Mouse (Mus musculus): ENCODE measurements at regions not wholly inside any gene's neighbourhood (a gene's known extent, or its start where the extent isn't known, plus 50 kb on each side); places are given as distances from the start of the nearest gene placed in this dataset.

DNA sequence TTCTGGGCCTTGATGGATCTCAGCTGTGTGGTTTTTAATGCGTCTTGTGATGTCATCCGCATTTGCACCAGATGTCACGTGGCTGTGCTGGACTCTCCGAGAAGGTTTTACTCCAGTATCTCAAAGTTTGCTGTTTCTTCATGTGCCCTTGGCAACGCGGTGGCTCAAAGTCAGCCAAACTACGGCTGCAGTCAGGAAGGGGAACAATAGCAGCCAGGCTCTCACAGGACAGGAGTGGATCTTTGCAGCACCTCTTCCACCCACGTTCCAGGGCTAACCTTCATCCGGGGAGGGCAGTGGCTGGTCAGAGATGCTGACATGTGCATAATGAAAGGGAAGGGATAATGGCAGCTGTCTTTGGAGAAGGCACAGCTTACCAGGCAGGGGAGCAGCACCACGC, 127.6 kb upstream of the Psmd7 start:
- DNase-seq (ENCODE audit: extremely low spot score, low read depth, low spot score), result no peak

DNA sequence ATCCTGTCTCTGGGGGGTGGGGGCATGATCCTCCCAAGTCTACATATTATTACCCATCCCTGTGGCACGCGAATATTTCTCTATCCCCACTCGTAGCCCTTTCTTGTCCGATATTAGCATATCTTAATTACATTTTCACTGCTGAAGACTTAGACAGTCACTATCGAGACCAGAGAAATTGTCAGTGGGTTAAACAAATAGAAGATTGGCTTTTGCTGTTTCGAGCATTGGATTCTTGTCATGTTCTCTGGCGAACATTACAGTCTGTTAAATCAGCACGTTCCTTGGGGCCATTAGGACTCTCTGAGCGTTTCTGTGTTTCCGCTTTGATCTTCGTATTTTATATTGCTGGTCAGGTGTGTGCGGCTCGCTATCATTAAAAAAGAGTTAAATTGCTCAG, 129.6 kb upstream of the Psmd7 start:
- DNase-seq (ENCODE audit: extremely low spot score, low read depth, low spot score), result no peak

DNA sequence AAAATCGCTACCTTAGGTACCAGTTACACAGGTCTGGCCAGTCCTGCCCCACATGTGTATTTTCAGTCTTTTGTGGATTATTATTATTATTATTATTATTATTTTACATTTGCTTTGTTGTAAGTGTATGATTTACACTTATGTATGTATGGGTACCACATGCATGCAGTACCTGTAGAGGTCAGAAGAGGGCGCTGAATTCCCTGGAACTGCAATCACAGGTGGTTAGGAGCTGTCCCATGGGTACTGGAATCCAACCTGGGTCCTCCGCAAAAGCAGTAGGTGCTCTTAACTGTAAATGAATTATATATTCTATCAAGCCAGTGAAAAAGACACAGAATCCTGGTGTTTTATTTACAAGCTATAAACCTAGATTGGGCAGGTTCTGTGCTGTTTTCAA, 131.4 kb upstream of the Psmd7 start:
- no peak for DNase-seq (ENCODE audit: extremely low spot score, low read depth, low spot score)

DNA sequence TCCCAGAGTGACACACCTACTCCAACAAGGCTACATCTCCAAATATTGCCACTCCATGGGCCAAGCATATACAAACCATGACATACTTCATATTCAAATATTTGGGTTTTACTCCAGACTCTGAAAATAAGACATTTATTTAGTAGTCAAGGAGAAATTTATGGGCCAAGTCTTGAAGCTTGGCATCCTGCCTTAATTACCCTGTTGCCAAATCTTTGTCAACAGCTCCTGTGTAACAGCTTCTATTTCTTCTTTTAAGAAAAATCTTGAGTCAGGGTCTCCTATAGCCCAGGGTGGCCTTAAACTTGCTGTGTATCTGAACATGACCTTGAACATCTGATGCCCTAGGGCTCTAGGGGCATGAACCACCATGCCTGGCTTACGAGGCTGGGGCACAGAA, 138.5 kb upstream of the Psmd7 start:
- no peak for DNase-seq (ENCODE audit: extremely low spot score, low read depth, low spot score)

DNA sequence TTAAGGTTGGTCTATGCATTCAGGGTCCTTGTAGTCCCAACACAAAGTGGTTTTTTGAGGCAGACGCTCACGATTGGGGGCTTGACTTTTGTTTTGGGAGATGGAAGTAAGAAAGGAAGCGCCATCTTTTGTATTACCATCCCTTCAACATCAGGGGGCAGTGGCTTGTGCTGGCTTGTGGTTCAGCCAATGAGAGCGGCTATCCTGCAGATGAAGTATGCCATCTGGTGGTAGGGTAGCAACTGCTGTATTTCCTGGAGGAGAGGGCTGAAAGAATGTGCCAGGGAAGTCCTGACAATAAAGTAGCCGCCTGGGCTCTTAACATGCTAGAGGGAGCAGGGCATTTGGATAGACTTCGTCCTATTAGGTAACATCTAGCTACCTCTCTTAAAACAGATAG, 139.0 kb upstream of the Psmd7 start:
- DNase-seq (ENCODE audit: extremely low spot score, low read depth, low spot score), result no peak

DNA sequence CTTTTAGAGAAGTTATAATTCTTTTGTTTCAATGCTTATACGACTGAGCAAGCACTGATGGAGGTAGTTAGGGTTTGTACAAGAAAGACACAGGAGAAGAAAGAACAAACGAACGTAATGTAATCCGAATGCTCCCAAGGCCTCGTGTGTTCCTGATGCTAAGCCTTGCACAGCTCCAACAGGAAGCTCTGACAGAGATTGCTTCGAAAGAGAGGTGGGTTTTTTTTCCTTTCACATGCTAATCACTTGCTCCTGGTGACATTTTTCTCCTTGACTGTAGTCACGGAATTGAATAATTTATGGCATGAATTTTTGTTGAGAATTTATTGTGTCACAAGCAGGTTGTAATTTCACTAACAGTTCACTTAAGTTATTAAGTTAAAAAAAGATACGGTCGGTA, 150.8 kb upstream of the Psmd7 start:
- no peak for DNase-seq (ENCODE audit: extremely low spot score, low read depth, low spot score)

DNA sequence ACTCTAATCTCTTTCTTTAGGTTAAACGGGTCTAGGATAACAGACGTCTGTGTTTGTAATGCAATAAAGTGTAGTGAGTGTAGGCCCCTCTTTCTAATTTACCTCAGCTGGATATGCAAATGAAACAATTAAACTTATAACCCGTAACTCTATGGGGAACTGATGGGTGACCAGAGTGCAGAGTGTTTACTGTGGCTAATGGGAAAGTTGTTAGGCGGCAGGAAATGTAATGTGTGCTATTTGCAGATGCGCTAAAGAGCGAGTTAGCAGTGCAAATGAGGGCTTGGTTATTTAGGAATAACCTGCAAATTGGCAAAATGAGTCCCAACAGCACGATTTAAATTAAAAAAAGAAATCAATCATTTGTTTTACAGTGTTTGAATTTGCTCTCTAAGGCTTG, 168.8 kb upstream of the Psmd7 start:
- DNase-seq (ENCODE audit: extremely low spot score, low read depth, low spot score), result no peak

DNA sequence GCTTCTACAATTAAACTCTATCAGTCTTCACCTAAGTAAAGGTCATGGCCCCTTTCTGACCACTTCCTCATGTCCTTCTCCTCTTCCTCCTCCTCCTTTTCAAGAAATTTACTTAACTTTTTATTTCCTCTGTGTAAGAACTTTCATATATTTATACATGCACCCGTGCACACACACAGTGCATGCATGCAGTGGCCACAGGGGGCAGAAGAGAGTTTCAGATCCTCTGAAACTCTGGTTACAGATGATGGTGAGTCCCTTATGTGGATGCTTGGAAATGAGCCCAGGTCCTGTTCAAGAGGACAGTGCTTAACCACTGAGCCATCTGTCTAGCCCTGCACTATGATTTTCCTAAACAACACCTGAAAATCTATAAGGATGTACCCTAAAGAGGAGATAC, 170.4 kb upstream of the Psmd7 start:
- DNase-seq (ENCODE audit: extremely low spot score, low read depth, low spot score), result no peak

DNA sequence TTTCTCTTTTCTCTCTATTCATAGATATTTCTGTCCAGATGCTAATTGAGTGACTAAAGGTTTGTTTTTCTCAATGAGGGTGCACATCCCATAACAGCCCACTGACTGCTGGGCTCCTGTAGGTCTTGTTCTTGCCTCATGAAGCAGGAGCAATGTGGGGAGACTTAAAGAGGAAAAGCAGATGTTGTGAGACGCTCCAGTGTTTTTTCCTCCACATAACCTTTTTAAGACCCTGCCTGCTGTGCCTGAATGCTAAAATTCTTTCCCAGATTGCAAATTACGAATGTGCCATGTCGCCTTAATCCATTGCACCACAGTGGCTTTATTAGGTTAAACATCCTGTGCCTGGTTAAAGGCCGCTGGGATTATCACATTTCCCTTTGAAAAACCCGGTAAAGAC, 165.5 kb upstream of the Zfhx3 start:
- DNase-seq (ENCODE audit: extremely low spot score, low read depth, low spot score), result peak; percentile 41

DNA sequence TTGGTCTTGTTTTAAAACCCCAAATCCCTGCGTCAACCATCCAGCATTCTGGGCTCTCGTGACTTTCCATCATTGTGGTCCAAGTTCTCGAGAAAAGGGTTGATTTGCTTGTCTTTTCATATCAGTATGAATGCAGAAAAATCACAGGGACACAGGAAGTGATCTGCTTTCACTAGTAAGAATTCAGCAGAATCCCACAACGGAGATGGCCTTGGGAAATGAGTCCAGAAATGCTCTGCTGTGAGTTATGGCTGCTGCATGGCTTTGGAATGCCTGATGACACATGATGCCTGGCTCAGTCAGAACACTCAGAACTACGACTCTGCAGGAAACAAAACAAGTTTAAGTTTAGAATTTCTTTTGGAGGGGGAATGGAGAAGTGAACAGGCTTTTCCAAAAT, 156.7 kb upstream of the Zfhx3 start:
- DNase-seq (ENCODE audit: extremely low spot score, low read depth, low spot score), result no peak

DNA sequence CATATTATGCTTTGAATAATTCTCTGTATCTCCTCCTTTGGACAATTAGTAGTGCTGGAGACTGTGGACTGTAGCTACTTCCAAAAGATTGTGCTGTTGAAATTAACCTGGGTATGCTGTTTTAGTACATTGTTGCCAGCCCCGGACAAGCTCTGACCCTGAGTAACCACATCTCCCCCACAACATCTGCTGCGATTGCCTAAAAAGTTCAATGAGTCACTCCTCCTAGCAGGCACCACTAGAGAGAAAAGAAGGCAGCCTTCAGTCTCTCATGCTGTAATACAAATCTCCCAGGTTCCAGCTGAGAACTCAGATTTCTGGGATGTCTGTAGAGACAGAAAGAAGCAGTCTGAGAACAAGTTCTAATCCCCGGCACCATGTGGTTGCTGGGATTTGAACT, 150.2 kb upstream of the Zfhx3 start:
- no peak for DNase-seq (ENCODE audit: extremely low spot score, low read depth, low spot score)

DNA sequence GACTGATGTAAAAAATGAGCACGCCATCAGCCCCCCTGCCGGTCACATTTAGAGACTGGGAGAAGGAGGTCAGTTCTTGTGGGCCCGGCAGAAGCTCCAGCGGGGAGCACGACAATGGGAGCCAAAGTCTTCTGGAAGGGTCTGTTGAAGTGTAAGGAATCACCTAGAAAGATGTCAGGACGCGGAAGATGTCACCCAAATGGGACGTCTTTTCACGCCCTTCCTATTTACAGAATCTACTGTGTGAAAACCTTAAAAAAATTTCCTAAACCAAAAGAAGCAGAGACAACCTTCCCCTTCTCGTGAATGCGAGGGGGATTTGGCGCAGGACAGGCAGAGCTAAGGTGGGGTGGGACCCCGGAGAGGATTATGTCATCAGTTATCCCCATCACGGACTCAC, 127.5 kb upstream of the Zfhx3 start:
- DNase-seq (ENCODE audit: extremely low spot score, low read depth, low spot score), result no peak

DNA sequence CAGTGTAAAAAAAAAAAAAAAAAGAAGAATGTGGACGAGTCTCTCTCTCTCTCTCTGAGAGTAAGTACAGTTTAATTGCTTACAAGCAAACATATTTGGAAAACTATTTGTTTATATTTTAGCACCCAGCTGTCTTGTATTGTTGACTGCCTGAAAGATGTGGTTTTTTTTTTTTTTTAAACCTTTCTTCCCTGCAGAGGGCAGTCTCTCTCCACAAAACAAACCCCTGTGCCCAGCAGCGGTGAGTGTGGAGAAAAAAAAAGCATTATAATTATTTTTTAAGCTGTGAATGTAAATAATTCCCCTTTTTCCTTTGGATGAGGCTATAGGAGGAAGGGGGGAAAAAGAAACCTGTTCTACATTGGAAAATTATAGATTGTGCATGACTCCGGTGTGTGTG, 126.7 kb upstream of the Zfhx3 start:
- DNase-seq (ENCODE audit: extremely low spot score, low read depth, low spot score), result no peak

DNA sequence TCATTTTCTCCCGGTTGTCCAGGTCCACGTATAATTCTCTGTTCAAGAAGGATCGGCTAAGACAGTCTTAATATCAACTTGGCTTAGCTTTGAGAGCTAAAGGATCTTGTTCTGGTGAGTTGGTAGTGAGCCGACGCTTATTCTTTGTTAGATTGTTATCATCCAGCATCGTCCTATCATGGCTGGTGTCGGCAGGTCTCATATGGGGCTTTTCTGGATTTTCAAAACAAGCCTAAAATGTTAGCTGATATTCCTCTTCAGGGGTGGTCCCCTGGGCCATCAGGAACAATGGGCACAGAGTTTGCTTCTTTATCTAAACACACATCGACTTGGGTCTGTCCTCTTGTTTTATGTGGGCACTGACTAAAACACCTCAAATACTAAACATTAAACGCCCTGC, 124.6 kb upstream of the Zfhx3 start:
- DNase-seq (ENCODE audit: extremely low spot score, low read depth, low spot score), result no peak

DNA sequence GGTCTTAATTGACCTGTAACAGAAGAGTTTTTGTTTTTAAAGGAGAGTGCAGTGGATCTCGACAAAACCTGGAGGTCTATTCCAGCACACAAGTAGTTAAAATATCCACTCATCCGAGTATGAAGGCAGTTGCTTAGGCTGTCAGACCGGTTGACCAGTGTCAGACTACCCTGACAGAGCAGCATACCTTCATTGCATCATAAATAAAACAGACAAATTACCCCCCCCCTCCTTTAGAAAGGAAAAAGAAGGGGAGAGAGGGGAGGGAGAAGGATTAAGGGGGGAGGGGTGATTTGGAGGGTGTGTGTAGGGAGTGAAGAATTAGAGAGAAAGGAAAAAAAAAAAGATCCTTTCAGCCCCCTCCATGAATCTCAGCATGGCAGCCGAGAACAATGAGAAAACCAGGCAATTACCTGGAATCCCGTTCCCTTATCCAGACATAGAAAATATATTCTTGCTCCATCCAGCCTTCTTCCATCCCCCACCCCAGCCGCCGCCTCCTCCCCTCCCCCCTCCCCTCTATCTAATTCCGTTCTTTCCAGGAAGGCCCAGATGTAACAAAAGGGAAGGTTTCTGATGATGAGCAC, 122.2 kb upstream of the Zfhx3 start:
- no peak for DNase-seq (ENCODE audit: extremely low spot score, low read depth, low spot score)

DNA sequence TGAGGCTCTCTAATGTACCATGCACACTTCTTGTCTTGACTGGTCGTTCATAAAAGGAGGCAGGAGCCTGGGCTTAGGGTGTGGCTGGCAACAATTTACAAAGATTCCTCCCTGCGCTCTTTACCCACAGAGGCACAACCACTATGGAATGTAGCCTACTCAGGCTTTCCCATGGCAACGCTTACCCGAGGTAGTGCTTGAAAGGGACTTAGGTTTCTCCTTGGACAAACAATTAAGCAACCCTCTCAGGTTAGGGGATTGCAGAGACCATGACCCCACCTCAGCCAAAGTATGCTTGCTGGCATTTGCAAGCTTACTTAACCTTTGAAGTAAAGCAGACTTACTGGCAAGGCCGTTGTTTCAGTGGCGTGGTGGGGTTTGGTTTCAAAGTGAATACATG, 120.9 kb upstream of the Zfhx3 start:
- no peak for DNase-seq (ENCODE audit: extremely low spot score, low read depth, low spot score)

DNA sequence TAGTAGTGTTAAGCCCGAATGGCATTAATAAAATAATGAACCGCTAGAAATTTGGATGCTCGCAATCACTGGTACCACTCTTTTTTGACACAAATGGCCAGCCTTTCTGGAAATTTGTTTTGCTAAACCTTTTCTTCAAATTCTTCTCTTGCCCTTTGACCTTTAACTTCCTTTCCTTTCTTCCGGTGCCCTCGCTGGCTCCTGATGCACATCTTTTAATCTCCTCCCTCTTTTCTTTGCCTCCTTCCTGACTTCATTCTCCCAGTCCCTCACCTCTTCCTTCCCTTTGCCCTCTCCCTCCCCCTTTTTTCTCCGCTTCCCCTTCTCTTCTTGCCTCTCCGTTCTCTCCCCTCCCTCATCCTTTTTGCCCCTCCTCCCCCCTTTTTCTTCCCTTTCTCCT, 118.3 kb upstream of the Zfhx3 start:
- DNase-seq (ENCODE audit: extremely low spot score, low read depth, low spot score), result no peak

DNA sequence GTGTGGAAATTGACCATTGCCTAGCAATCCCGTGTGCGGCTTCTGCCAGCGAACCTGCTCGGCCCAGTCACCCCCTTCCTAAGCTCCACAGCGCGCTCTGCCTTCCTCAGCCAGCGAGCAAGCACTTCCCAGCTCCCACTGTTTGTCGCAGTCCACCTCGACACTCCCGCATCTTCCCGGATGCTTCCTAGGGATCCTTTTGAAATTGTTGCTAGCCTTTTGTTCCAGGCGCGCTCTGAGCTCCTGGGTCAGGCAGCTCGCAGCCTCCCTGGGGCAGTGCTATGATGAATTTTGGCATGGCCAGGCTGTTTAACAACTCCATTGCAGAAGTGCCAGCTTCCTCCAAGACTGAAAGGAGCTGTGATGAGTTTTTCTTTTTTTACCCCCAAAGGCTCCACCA, 117.8 kb upstream of the Zfhx3 start:
- no peak for DNase-seq (ENCODE audit: extremely low spot score, low read depth, low spot score)

DNA sequence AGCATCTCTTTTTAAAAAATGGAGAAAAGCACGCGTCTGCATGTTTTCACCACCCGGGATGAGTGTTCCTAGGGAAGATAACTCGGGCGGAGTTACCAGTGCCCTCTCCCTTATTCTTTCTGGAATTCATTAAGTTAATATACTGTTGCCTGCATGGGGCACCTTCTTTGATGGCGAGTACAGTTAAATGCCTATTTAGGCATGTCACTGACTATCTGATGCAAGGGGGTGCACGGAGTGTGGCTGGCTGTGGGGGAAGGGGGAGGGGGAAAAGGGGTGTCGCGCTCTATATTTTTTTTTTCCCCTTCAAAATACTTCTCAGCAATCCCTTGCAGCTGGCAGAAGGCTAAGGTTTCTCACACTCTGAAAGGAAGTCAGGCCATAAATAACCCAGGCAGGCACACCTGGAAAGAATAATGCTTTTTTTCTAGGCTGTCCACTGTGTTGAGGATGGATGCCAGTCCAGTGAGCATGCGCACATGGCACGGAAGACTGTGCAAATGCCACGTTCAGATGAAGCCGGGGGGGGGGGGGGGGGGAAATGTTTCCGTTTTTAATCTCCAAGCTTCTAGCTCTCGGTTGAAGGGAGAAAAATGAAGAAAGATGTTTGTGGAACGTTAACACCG, 114.8 kb upstream of the Zfhx3 start:
- DNase-seq (ENCODE audit: extremely low spot score, low read depth, low spot score), result peak; percentile 91

DNA sequence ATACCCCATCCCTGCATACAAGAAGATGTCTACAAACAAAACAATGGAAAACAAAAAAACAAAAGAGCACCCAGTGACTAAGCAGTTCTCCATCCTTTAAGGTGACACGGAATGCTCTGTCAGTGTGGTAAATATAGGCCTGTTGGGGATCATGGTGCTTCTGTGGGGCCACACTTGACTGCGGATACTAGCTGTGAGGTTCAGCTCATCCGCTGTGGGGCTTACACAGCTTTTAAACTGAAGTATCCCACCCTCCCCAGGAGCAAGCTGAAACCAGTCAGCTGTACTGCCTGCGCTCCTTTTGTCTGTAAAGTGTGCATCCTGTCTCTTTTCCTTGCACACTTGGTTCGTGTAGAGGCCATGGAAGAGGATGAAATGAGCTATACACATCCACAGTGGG, 113.9 kb upstream of the Zfhx3 start:
- DNase-seq (ENCODE audit: extremely low spot score, low read depth, low spot score), result no peak

DNA sequence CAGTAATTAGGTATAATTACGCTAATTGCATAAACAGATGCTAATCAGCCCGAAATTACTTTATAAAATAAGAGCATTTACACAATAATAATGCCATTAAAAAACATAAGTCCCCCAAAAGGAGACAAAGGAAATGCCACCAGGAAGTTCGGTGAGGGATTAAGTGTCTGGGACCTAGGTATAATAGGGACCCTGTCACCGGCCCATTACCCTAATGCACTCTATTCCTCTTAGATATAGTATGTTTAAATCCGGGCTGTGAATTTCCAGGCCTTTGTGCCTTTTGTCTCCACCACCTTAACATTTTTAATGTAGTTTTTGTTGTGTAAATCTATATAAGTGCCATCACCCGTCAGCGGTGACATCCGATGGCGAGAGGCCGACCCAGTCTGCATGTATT, 109.0 kb upstream of the Zfhx3 start:
- no peak for DNase-seq (ENCODE audit: extremely low spot score, low read depth, low spot score)

DNA sequence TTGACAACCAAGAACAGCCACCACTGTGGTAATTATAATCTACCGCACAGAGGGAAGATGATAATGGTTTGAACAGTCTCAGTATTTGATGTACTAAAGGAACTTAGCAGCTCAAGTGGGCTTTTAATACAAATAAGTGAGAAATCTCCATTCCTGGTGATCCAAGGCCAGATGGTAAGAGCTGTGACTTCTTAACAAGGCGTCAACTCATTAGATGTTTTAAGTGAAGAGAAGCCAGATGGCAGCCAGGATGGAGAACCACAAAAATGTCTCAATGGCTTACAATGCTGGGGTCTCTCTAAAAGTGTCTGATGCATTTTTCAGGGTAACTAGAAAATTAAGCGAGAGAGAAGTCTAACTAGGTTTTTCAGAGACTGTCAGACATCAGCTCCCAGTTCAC, 96.3 kb upstream of the Zfhx3 start:
- DNase-seq (ENCODE audit: extremely low spot score, low read depth, low spot score), result no peak

DNA sequence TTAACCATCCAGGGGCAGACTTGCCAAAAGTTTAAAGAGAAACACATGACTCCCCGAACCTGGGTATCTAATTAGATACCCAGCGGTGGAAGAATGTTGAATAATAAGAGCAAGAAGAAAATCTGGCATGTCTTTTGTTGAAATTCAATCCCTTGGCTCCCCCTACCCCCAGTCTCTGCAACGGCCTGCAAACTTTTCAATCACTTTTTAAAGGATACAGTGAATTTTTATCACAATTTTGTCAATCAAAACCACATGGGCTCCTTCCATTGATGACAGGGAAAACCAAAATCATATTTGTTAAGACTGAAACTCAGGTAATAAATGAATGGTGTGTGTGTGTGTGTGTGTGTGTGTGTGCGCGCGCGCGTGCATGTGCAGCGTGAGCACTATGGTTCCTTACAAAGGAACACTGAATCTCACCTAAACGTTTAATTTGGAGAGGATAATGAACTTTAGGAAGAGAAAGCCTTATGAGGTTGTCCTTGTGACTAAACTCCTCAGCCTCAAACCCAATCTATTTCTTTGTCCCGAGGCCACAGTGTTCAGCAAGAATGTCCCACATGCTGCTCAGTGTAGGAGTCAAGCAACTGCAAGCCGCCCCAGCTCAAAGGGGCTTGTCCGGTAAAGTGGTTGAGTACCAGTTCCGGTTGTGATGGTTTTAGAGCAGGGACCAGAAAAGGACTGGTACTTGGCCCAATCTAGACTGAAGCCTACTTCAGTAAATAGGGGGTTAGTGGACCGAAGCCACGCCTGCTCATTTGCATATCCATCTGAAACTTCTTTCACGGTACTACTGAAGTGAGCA, 91.0 kb upstream of the Zfhx3 start:
- DNase-seq (ENCODE audit: extremely low spot score, low read depth, low spot score), result no peak
